Mouse (Mus musculus) stomach, postnatal 0 days (tissue): Measurements from ENCODE around the gene Rplp0. TPM values are rescaled to one million over a fixed set of nuclear protein-coding genes. Genes with fewer than 3 reads are reported as not detected.

Source experiments
- ATAC-seq: fragments of 200-750 bp; cut with Nextera tagmentation; 2 replicates; pipeline ENCODE4 v1.8.0; 2017; ENCODE audit not compliant: low FRiP score, low TSS enrichment
- DNase-seq: peaks from one replicate; pipeline ENCODE4 v3.0.0-alpha.2; 2016; ENCODE audit warnings: low spot score
- H3K27ac ChIP-seq: fragments of 300-500 bp; sonication (generic); replicated peaks from 2 replicates; pipeline ENCODE4 v1.5.1; 2014; ENCODE audit warnings: mild to moderate bottlenecking, control low read depth
- H3K27me3 ChIP-seq: fragments of 300-500 bp; sonication (generic); 2 replicates; pipeline ENCODE4 v1.6.1; 2014; ENCODE audit warnings: low read length; ENCODE audit not compliant: control insufficient read depth, insufficient read depth
- H3K36me3 ChIP-seq: fragments of 300-500 bp; sonication (generic); 2 replicates; pipeline ENCODE4 v1.6.1; 2014; ENCODE audit warnings: low read length, mixed read lengths; ENCODE audit not compliant: control insufficient read depth, insufficient read depth
- H3K4me1 ChIP-seq: fragments of 300-500 bp; sonication (generic); replicated peaks from 2 replicates; pipeline ENCODE4 v1.6.1; 2014; ENCODE audit warnings: antibody characterized with exemption; ENCODE audit not compliant: control insufficient read depth, insufficient read depth
- H3K4me2 ChIP-seq: fragments of 300-500 bp; sonication (generic); replicated peaks from 2 replicates; pipeline ENCODE4 v1.6.1; 2014; ENCODE audit warnings: low read depth, mild to moderate bottlenecking, control low read depth, moderate library complexity
- H3K4me3 ChIP-seq: fragments of 300-500 bp; sonication (generic); 2 replicates; pipeline ENCODE4 v1.5.1; 2014; ENCODE audit warnings: low read depth, low read length, control low read depth
- H3K9ac ChIP-seq: fragments of 300-500 bp; sonication (generic); 2 replicates; pipeline ENCODE4 v1.6.1; 2014; ENCODE audit warnings: mild to moderate bottlenecking, low read length, control low read depth, mixed read lengths
- H3K9me3 ChIP-seq: fragments of 300-500 bp; sonication (generic); 2 replicates; pipeline ENCODE4 v1.6.1; 2016; ENCODE audit warnings: low read length; ENCODE audit not compliant: control insufficient read depth
- CTCF ChIP-seq: IDR thresholded peaks from 2 replicates; pipeline ENCODE4 v1.5.1; 2016; ENCODE audit warnings: antibody characterized with exemption, low read depth, mild to moderate bottlenecking, moderate library complexity
- EP300 ChIP-seq: optimal IDR thresholded peaks from 2 replicates; pipeline ENCODE3; 2016; ENCODE audit warnings: antibody characterized with exemption
- WGBS: fragments of 180-500 bp; shearing (Covaris S2); extraction: QIAGEN DNeasy Blood & Tissue Kit; methylation state at CpG from one replicate; pipeline ENCODE4 v1.1.7; 2014; 5-methylcytosine and 5-hydroxymethylcytosine counted together
- polyA plus RNA-seq: library from polyadenylated mRNA; unstranded; fragments of >200 nt; fragmentation: Nextera tagmentation; extraction: Ambion mirVana; gene quantifications from 2 replicates; pipeline ENCODE4 v1.2.1, GENCODE M21; 2015

Gene Rplp0
- polyA plus RNA-seq, 1 experiment from 2014 or later, result 1,335 TPM

GRCm38 (mm10) chr5:115524471-115524870 is 34.8 kb upstream of the Rplp0 start:
- WGBS, result 58% methylated on average over 12 of the region's 12 CpGs
- Histone ChIP-seq H3K4me3 (no peak overlapping the region), H3K9me3 (no peaks in the 10 kb centered on the region), H3K36me3 (no peaks in the 10 kb centered on the region), H3K4me1 (peaks cover 10% of the 10 kb centered on the region; the same call in 1 of the 2 replicates), H3K9ac (0 out of 2 replicates have a peak overlapping the region, but pooled peaks have one; percentile 31), H3K27ac (peak overlapping the region; percentile 63; the same call in 1 of the 2 replicates), H3K4me2 (no peak overlapping the region; the same call in 1 of the 2 replicates), H3K27me3 (no peaks in the 10 kb centered on the region)
- no peak for ATAC-seq
- DNase-seq, result no peak
- TF ChIP-seq EP300 (no peak), CTCF (no peak)

- H3K9ac ChIP-seq, result no peak overlapping the region
- H3K27ac ChIP-seq, result 0 out of 2 replicates have a peak overlapping the region, but pooled peaks have one; percentile 40
- no peak for DNase-seq
Measured at GRCm38 (mm10) chr5:115525416-115525815, 33.9 kb upstream of the Rplp0 start.

GRCm38 (mm10) chr5:115525943-115526342 is 33.3 kb upstream of the Rplp0 start:
- TF ChIP-seq CTCF, result no peak
- no peak for TF ChIP-seq EP300
- DNase-seq (no peak), ATAC-seq (no peak)
- WGBS, result 53% methylated on average over 9 of the region's 9 CpGs
- H3K9ac ChIP-seq, result no peak overlapping the region
- peaks cover 22% of the 10 kb centered on the region; the same call in 1 of the 2 replicates for H3K4me1 ChIP-seq
- no peaks in the 10 kb centered on the region for H3K27me3 ChIP-seq
- 0 out of 2 replicates have a peak overlapping the region, but pooled peaks have one; percentile 30 for H3K27ac ChIP-seq
- H3K4me3 ChIP-seq, result no peak overlapping the region
- no peaks in the 10 kb centered on the region for H3K36me3 ChIP-seq
- H3K9me3 ChIP-seq, result no peaks in the 10 kb centered on the region
- no peak overlapping the region for H3K4me2 ChIP-seq

More at GRCm38 (mm10) chr5:115525416-115525815, 33.9 kb upstream of the Rplp0 start:
- TF ChIP-seq EP300 (no peak), CTCF (no peak)
- Histone ChIP-seq H3K9me3 (no peaks in the 10 kb centered on the region), H3K36me3 (no peaks in the 10 kb centered on the region), H3K4me2 (no peak overlapping the region), H3K27me3 (no peaks in the 10 kb centered on the region), H3K4me3 (no peak overlapping the region), H3K4me1 (peaks cover 17% of the 10 kb centered on the region; the same call in 1 of the 2 replicates)
- 89% methylated on average over 4 of the region's 4 CpGs for WGBS
- no peak for ATAC-seq

- ATAC-seq (no peak), DNase-seq (no peak)
- 81% methylated on average over 17 of the region's 17 CpGs for WGBS
- Histone ChIP-seq H3K9me3 (no peaks in the 10 kb centered on the region), H3K36me3 (no peaks in the 10 kb centered on the region), H3K4me3 (no peak overlapping the region), H3K27me3 (no peaks in the 10 kb centered on the region), H3K27ac (0 out of 2 replicates have a peak overlapping the region, but pooled peaks have one; percentile 30), H3K4me2 (no peak overlapping the region), H3K9ac (no peak overlapping the region), H3K4me1 (peaks cover 29% of the 10 kb centered on the region)
- TF ChIP-seq CTCF (no peak), EP300 (no peak)
Measured at GRCm38 (mm10) chr5:115526456-115527202, 32.6 kb upstream of the Rplp0 start.

- H3K27ac ChIP-seq, result no peak overlapping the region
- no peaks in the 10 kb centered on the region for H3K9me3 ChIP-seq
- H3K4me2 ChIP-seq, result no peak overlapping the region
- 69% methylated on average over 5 of the region's 5 CpGs for WGBS
- no peaks in the 10 kb centered on the region for H3K27me3 ChIP-seq
- TF ChIP-seq EP300, result no peak
- no peak for TF ChIP-seq CTCF
- no peak overlapping the region for H3K4me3 ChIP-seq
- H3K4me1 ChIP-seq, result peaks cover 35% of the 10 kb centered on the region
- no peak for ATAC-seq
- no peak overlapping the region for H3K9ac ChIP-seq
- H3K36me3 ChIP-seq, result no peaks in the 10 kb centered on the region
- DNase-seq, result no peak
Measured at GRCm38 (mm10) chr5:115528128-115528527, 31.1 kb upstream of the Rplp0 start.

GRCm38 (mm10) chr5:115529364-115529741 is 29.9 kb upstream of the Rplp0 start:
- Histone ChIP-seq H3K27ac (peak overlapping the region; percentile 78), H3K9me3 (no peaks in the 10 kb centered on the region), H3K9ac (no peak overlapping the region), H3K4me3 (no peak overlapping the region), H3K36me3 (no peaks in the 10 kb centered on the region), H3K4me1 (peaks cover 38% of the 10 kb centered on the region), H3K4me2 (no peak overlapping the region; the same call in 1 of the 2 replicates), H3K27me3 (no peaks in the 10 kb centered on the region)
- 40% methylated on average over 8 of the region's 8 CpGs for WGBS
- no peak for ATAC-seq
- TF ChIP-seq EP300, result no peak
- DNase-seq, result no peak
